In the genomic region with DNA sequence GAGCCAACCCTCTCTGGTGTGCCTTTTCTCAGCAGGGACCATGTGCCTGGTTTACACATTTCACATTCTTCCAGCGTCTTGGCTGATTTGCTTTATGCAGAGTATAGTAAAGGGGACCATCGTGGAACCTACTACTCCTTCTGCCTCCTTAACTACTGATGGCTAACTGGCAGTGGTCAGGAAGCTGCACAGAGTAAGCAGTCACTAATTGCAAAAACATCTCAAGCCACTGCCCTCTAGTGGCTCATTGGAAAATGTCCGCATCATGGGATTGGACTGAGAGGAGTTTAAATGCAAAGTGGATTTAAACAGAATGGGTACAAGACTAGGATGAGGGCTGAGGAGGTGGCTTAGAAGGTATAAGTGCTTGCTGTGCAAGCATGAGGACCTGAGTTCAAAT, we compare ENCODE assay signal across 10 mouse cellular contexts. TPM values are rescaled to one million over a fixed set of nuclear protein-coding genes. Genes with fewer than 3 reads are reported as not detected.
DNase-seq lines count a peak whose midpoint lies in the region; ATAC-seq and TF ChIP-seq lines count a peak whose summit lies in the region.
"Had no signal": no experiment of that assay in that cellular context is flagged by ENCODE, and none has a peak within 500 bp of the region (broad histone marks: within the 10 kb centered on the region; RNA-seq: fewer than 3 reads in every experiment).

No protein-coding gene starts in this region.

- peaks cover 20% of the 10 kb centered on the region for H3K4me1 ChIP-seq in heart, embryonic 12.5 days (replicated peaks)
- H3K4me1 ChIP-seq in forebrain, embryonic 13.5 days, result no peaks in the 10 kb centered on the region
- H3K4me1 ChIP-seq in stomach, postnatal 0 days (replicated peaks; ENCODE audit: control insufficient read depth, insufficient read depth), result no peaks in the 10 kb centered on the region
- H3K4me1 ChIP-seq: megakaryocyte, embryonic 14.5 days had no signal

- WGBS in heart, embryonic 12.5 days, result 17% methylated on average over 3 of the region's 3 CpGs
- WGBS in forebrain, embryonic 13.5 days, result 18% methylated on average over 3 of the region's 3 CpGs
- 15% methylated on average over 3 of the region's 3 CpGs for WGBS in stomach, postnatal 0 days

- no peak for TF ChIP-seq EP300 in stomach, postnatal 0 days (optimal IDR thresholded peaks at IDR 0.05)

- ATAC-seq in heart, embryonic 12.5 days (ENCODE audit: insufficient number of reproducible peaks, low FRiP score), result no peak
- ATAC-seq in forebrain, embryonic 13.5 days, result peak; percentile 51; the same call in 1 of the 2 replicates
- ATAC-seq in stomach, postnatal 0 days (ENCODE audit: low FRiP score, low TSS enrichment), result no peak

- no peak overlapping the region for H3K4me2 ChIP-seq in heart, embryonic 12.5 days
- H3K4me2 ChIP-seq in forebrain, embryonic 13.5 days, result no peak overlapping the region
- no peak overlapping the region for H3K4me2 ChIP-seq in stomach, postnatal 0 days (replicated peaks; ENCODE audit: low read depth)
- H3K4me2 ChIP-seq: heart, embryonic 13.5 days had no signal

- no peak overlapping the region for H3K9ac ChIP-seq in heart, embryonic 12.5 days
- H3K9ac ChIP-seq in forebrain, embryonic 13.5 days, result no peak overlapping the region
- no peak overlapping the region for H3K9ac ChIP-seq in stomach, postnatal 0 days (ENCODE audit: low read length)
- H3K9ac ChIP-seq: heart, embryonic 13.5 days had no signal

- H3K36me3 ChIP-seq in heart, embryonic 12.5 days, result no peaks in the 10 kb centered on the region
- H3K36me3 ChIP-seq in forebrain, embryonic 13.5 days (ENCODE audit: poor library complexity, severe bottlenecking), result no peaks in the 10 kb centered on the region
- H3K36me3 ChIP-seq in stomach, postnatal 0 days (ENCODE audit: control insufficient read depth, insufficient read depth, low read length), result no peaks in the 10 kb centered on the region
- H3K36me3 ChIP-seq: heart, embryonic 13.5 days had no signal

- no peaks in the 10 kb centered on the region for H3K9me3 ChIP-seq in heart, embryonic 12.5 days (replicated peaks)
- H3K9me3 ChIP-seq in forebrain, embryonic 13.5 days (replicated peaks), result no peaks in the 10 kb centered on the region
- no peaks in the 10 kb centered on the region for H3K9me3 ChIP-seq in stomach, postnatal 0 days (ENCODE audit: control insufficient read depth, low read length)
- H3K9me3 ChIP-seq: heart, embryonic 13.5 days; megakaryocyte, embryonic 14.5 days had no signal

- H3K27ac ChIP-seq in heart, embryonic 12.5 days (ENCODE audit: poor library complexity, severe bottlenecking), result no peak overlapping the region
- H3K27ac ChIP-seq in forebrain, embryonic 13.5 days, result no peak overlapping the region
- no peak overlapping the region for H3K27ac ChIP-seq in stomach, postnatal 0 days (replicated peaks)
- H3K27ac ChIP-seq: heart, embryonic 13.5 days had no signal

- 0 out of 2 replicates have a peak, but pooled peaks cover 2% of the 10 kb centered on the region for H3K27me3 ChIP-seq in heart, embryonic 12.5 days (replicated peaks)
- H3K27me3 ChIP-seq in forebrain, embryonic 13.5 days, result 0 out of 2 replicates have a peak, but pooled peaks cover 3% of the 10 kb centered on the region
- no peaks in the 10 kb centered on the region for H3K27me3 ChIP-seq in stomach, postnatal 0 days (ENCODE audit: control insufficient read depth, insufficient read depth, low read length)

- DNase-seq in heart, adult 8-10 months (ENCODE audit: low spot score), result peak; percentile 9
- DNase-seq in NIH3T3 (ENCODE audit: low read depth), result peak; percentile 58
- DNase-seq in kidney, adult 9 months, result peak; percentile 65
- DNase-seq in lung, postnatal 10 days, result peak; percentile 31
- peak; percentile 29 for DNase-seq in stomach, postnatal 0 days (ENCODE audit: low spot score)
- no peak for DNase-seq in thymus, postnatal 36 days

- H3K4me3 ChIP-seq in heart, embryonic 12.5 days, result no peak overlapping the region
- no peak overlapping the region for H3K4me3 ChIP-seq in forebrain, embryonic 13.5 days
- H3K4me3 ChIP-seq in stomach, postnatal 0 days (ENCODE audit: low read depth, low read length), result no peak overlapping the region
- H3K4me3 ChIP-seq: heart, embryonic 13.5 days; megakaryocyte, embryonic 14.5 days had no signal

- peak; percentile 80 for TF ChIP-seq CTCF in stomach, postnatal 0 days (IDR thresholded peaks at IDR 0.05; ENCODE audit: low read depth)

RNA-seq across cellular contexts. Expression of gene Them7, which starts 14.7 kb away (rescaled TPM):
- total RNA-seq in heart, adult 8-10 months (2022), result 1 to 10 TPM; 2.2 to 3.0 (median 2.6) TPM
- polyA plus RNA-seq in heart, embryonic 12.5 days (2016; fragmentation: Nextera tagmentation; extraction: Ambion mirVana), result 0.99 and 1.1 TPM in 2 replicates
- not detected in 2 replicates for polyA plus RNA-seq in forebrain, embryonic 13.5 days (2015; fragmentation: Nextera tagmentation; extraction: Ambion mirVana)
- 0.06 and 0.15 TPM in 2 replicates for polyA plus RNA-seq in stomach, postnatal 0 days (2015; fragmentation: Nextera tagmentation; extraction: Ambion mirVana)

Comparison
In these comparisons a context has a peak if more than half of its experiments do, and no peak if none do; other contexts are left out.
1. DNase-seq: peak in heart, adult 8-10 months (single experiment), NIH3T3 (single experiment), kidney, adult 9 months (single experiment), lung, postnatal 10 days (single experiment) and stomach, postnatal 0 days (single experiment); none in thymus, postnatal 36 days (0 of 2).